Mouse (Mus musculus): ENCODE measurements around the gene Fmn2. TPM values are rescaled to one million over a fixed set of nuclear protein-coding genes. Genes with fewer than 3 reads are reported as not detected.

Gene Fmn2
- total RNA-seq, 2 experiments from 2014 or later: 69.2 to 73.0 TPM

- DNase-seq: no peak
Observed at GRCm38 (mm10) chr1:174659459-174660223, 158.0 kb downstream of the Fmn2 start.

DNA sequence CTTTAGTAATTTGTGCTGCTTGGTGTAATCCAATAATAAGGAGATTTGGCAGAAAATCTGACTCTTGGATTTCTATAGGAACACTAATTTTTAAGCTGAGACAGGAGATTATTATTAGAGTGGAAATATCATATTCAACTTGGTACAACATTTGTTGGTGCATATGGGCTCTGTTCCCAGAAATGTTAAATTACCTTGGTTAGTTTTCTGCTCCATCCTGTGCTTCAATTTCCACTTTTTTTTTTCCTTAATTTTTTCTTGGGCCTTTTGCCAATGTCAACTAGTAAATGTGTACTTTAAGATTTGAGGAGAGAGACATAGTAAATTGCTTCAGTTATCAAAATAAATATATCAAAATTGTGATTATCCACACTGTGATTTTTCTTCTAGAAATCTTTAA lies 163.5 kb downstream of the Fmn2 start:
- DNase-seq: no peak

DNA sequence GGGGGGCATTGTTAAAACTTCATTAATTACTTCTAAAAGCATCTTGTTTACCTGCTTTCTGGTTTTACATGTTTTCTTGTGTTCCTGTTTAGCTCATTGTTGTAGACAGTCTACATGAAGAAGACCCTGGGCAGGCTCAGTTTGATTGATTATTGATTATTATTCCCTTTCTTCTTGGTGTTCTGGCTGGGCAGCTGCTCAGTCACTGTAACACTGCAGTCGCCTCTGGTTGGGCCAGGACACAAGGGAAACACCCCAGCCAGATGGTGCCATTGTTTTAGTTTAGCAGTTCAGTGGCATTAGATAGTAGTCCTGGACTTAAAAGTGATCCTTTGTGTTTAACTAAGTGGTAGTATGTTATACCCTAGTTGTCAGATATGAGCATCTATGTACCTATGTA lies 167.5 kb downstream of the Fmn2 start:
- DNase-seq: no peak

DNA sequence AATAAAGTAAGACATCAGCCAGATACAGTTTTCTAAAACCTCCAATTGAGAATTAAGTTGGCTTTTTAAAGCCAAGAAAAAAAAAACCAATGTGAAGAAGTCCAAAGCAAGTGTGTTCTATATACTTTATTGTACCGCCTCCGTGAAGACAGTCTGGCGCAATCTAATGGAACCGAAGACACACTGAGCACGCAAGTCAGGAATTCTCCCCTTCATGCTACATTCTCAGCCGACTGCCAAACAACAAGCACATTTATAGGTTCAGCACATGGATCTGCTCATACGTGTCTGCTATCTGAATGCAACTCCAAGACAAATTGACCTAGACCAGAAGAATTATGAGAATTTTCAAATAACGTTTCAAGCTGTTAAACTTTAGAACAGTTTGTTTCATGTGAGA lies 169.2 kb downstream of the Fmn2 start:
- no peak for DNase-seq

GRCm38 (mm10) chr1:174674586-174674985 lies 173.0 kb downstream of the Fmn2 start:
- no peak for DNase-seq

DNA sequence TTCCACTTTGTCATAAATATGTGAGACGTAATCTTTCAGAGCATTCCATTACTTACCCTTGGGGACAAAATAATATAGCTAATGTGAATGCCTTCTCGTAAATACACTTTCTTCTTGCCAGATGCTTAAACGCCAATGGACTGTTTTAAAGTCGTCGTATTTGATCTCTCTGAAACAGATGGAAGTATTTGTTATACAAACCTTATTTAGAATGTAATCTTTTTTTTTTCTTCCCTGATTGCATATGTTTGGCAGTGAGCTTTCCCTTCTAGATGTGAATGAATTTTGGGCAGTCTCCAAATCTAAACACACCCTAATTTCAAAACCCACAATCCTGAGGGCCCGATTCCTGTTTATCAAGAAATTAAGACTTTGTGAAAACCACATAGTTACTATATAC lies 173.7 kb downstream of the Fmn2 start:
- no peak for DNase-seq

DNA sequence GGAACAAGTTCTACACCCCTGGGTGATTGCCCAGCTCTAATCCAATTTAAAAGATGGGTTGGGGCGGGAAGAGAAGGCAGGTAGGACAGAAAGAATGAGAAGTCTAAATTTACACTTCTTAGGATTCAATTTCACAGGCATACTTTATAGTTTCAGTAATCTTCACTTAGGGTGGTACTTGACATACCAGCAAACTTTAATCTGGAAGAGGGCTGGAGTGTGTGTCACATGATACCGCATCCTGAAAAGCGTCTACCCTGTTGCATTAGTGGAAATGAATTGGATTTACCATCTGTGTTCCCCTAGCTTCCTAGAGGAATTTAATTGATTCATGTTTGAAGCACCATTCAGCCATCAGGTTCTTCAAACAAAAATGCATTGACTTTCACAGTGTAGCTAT lies 174.6 kb downstream of the Fmn2 start:
- no peak for DNase-seq

- no peak for DNase-seq
Observed at GRCm38 (mm10) chr1:174677211-174677610, 175.6 kb downstream of the Fmn2 start.

DNA sequence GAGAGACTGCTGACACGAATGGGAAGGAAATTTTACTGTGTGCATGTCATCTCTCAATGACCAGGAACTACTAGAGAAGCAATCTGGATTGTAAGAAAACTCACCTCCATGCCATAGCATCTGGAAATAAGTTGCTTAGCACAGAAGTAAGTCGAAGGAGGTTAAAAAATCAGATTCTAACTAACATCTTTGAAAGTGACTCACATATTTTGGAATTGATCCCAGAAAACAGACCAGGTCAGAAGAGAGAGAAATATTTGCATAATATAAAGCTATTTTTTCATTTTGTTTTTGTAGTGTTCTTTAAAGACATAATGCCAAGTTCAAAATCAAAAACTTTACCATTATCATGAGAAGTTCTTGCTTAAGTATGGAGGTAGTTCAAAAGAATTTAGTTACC lies 187.7 kb downstream of the Fmn2 start:
- no peak for DNase-seq

DNA sequence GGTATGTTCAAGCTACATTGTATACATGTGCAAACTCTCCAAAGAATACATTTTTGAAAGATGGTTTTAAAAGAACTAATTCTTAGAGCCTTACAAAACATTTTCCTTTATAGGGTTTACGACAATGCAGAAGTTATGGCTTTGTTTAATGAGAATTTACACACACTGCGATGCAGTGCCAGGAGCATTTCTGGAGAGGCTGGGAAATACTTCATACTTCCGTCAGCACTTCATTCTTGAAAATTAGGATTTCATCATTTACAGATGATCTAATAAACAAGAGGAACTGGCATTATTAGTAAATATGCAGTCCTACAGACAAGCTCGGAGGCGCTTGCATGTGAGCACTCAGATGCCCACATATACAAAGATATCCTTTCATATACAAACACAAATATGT lies 199.2 kb downstream of the Fmn2 start:
- DNase-seq: no peak

GRCm38 (mm10) chr1:174701835-174702234 lies 200.2 kb downstream of the Fmn2 start:
- DNase-seq: no peak

DNA sequence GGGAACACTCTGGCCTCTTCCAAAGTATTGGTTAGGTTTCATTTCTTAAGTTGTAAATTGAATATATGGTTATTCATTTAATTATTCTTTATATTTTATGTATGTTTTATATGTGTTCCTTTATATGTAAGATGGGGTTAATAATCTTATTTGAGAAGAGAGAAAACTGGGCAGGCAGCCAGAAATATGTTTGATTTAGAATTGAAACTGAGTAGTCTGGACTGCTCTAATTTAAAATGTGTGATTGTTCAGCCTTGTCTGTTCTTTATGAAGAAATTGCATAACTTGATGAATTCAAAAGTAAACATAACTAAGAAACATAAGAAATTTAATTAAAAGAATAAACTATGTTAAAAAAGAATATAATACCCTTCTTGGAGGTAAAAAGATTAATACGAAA lies 202.3 kb downstream of the Fmn2 start:
- DNase-seq: no peak

DNA sequence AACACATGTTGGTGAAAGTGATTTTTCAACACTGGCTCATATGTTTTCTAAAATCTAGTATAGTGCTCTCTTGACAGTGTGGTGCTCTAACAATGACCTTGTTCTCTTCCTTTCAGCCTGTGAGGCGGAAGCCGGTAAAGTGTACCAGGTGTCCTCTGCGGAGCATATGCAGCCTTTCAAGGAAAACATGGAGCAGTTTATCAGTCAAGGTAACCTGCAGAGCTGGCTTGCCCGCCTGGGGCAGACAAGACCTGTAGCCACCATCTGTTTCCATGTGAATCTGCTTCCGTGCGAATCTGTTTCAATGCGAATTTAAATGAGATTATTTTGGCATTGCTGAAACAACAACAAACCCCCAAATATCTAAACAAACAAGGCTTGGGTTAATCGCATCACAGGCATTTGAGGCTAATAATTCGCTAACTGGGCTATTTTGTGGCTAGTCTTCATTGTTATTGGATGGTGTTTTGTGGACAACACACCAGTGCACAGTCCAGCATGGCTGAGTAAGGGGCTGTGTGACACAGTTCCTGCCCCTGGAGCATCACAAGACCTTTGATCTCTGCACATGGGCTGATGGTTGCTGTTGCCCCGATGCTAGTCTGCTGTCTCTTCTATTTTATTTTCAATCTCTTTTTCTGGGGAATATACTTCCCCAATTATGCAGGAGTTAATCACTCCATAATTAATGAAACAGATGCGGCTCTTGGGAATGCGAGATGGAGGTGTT lies 218.3 kb downstream of the Fmn2 start:
- no peak for DNase-seq

- no peak for DNase-seq
Observed at GRCm38 (mm10) chr1:174728771-174729170, 227.1 kb downstream of the Fmn2 start.

- DNase-seq: no peak
Observed at GRCm38 (mm10) chr1:174732715-174733114, 231.1 kb downstream of the Fmn2 start.

DNA sequence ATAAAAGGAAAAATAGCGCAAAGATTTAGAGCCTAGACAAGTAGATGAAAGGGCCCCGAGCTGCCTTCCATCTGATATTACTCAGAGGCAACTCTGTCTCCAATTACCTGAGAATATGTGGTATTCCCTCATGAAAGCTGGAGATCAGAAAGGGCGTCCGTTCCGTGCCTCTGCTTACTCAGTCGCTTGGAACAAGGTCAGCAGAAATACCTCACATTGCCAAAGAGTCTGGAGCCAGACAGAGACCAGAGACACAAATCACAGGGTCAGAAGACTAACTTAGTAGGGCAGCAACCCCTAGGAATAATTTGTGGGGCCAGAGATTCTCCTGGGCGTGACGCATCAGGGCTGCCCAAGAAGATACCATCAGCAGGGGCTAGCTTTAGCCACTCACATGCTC lies 237.3 kb downstream of the Fmn2 start:
- no peak for DNase-seq

DNA sequence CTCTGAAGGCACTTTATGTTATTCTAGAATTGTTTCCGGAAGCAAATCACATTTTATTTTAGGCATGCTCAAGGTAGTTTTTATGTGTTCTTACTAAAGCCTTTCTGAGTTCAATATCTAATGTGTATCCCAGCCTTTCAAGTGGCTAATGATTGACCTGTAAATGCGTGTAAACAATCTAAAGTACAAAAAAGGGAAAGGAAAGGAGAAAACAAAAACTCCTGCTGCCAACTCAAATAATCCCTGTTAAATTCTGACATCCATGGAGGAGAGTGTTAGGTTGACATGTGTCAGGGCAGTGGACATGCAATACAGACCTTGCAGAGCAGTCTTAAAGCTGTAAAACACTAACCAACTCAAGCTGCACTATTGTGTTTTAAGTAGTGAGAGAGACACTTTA lies 241.0 kb downstream of the Fmn2 start:
- DNase-seq: no peak

GRCm38 (mm10) chr1:174748520-174748919 lies 246.9 kb downstream of the Fmn2 start:
- DNase-seq: no peak

GRCm38 (mm10) chr1:174750893-174751461 lies 249.4 kb downstream of the Fmn2 start:
- DNase-seq: no peak

DNA sequence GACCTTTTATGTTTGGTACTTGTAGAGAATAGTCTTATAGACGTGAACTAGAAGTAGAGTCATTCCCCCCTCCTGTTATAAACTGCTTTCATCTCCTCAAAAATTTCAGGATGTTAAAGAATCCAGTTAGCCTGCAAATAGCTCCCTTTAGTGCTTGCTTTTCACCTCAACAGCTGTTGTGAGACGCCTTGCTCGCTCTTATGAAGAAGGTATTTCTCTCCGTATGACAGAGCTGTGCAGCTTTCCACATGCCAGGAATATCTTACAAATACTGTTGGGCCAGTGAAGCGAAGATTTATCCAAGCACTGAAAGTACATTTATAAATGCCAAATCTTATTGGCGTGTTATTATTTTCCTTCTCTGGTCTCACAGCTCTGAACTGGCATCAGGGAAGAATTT lies 257.7 kb downstream of the Fmn2 start:
- no peak for DNase-seq

DNA sequence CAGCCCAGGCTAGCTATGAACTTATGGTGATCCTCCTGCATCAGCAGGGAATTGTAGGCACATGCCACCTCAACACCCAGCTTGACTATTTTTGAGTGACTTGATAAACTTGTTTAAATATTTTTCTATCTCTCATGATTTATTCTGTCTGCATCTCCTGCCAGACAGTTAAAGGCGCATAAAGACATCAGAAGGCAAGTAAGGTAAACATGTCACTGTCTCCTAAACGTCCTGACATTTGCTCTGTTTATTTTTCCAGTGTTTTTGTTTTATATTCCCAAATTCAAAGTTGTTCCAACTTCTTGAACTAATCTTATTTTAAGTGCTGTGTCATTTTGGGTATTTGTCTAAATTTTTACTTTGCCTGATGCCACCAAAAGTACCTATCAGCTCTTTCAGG lies 264.1 kb downstream of the Fmn2 start:
- DNase-seq: no peak

DNA sequence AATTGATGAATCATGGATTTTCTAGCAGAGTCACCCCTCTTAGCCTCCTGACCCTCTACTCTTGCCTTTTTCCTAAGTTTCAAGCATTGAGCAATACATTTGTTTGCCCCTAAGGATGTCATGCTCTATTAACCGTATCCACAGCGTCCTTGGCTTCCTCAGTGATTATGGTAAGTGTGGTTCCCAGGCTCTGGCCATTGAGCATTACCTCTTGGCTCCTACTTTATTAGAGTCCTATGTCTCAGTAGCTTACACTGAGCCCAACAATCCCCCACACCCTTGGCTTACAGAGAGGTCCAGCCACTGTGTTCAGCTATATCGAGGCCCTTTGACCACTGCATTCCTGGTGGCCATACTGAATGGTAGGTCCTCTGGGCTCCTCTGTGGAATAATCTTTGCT lies 265.2 kb downstream of the Fmn2 start:
- no peak for DNase-seq

- no peak for DNase-seq
Observed at GRCm38 (mm10) chr1:174771871-174772281, 270.3 kb downstream of the Fmn2 start.

- no peak for DNase-seq
Observed at GRCm38 (mm10) chr1:174781037-174781436, 279.4 kb downstream of the Fmn2 start.

All from layer of hippocampus, postnatal 36 days (tissue).